Mouse (Mus musculus): ENCODE data around the gene Aldh1l1. TPM values are rescaled to one million over a fixed set of nuclear protein-coding genes. Genes with fewer than 3 reads are reported as not detected.

The Aldh1l1 gene
- total and polyA plus RNA-seq, 3 experiments: 0.11 to 0.13 TPM; not detected in 1

DNA sequence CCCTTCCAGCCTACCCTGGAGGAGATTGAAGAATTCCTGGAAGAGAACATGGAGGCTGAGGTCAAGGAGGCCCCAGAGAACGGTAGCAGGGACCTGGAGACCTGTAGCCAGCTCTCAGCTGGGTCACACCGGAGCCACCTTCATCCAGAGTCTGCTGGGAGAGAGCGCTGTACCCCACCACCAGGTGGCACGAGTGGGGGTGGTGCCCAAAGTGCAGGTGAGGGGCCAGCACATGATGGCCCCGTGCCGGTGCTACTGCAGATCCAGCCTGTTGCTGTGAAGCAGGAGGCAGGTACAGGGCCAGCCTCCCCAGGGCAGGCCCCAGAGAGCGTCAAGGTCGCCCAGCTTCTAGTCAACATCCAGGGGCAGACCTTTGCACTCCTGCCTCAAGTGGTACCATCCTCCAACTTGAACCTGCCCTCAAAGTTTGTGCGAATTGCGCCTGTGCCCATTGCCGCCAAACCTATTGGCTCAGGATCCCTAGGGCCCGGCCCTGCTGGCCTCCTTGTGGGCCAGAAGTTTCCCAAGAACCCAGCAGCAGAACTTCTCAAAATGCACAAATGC is 19.3 kb upstream of the Aldh1l1 start:
- in situ Hi-C loops (cut with MboI; ENCODE audit: low pct_ligation_motif_present, low pct_unique_long_range_greater_than_20kb, low sequenced_read_pairs): no loop called here
- TF ChIP-seq MAX (IDR thresholded peaks at IDR 0.05; ENCODE audit: low read length): no peak

GRCm38 (mm10) chr6:90468216-90468615 is 18.0 kb upstream of the Aldh1l1 start:
- Histone ChIP-seq H3K79me2 (replicated peaks; ENCODE audit: control insufficient read depth, extremely low read depth, insufficient read depth, poor library complexity, severe bottlenecking) (no peaks in the 10 kb centered on the region), H3K27me3 (replicated peaks) (peaks cover 84% of the 10 kb centered on the region), H3K36me3 (replicated peaks in 1 of 2; ENCODE audit: control insufficient read depth in 1 of 2, insufficient read depth in 1 of 2, low read length in 1 of 2) (no peaks in the 10 kb centered on the region), H3K27ac (ENCODE audit: insufficient read depth, low read depth) (no peak overlapping the region), H3K9me3 (replicated peaks; ENCODE audit: low read length) (no peaks in the 10 kb centered on the region), H3K9ac (ENCODE audit: insufficient read depth, low read depth) (no peak overlapping the region), H3K4me1 (ENCODE audit: control insufficient read depth in 1 of 2, insufficient read depth in 2 of 2) (no peaks in the 10 kb centered on the region), H3K4me3 (replicated peaks in 1 of 3; ENCODE audit: low read depth in 2 of 3, low read length in 2 of 3, poor library complexity in 1 of 3) (no peak overlapping the region), H3K4me2 (ENCODE audit: insufficient read depth, low read depth, poor library complexity, severe bottlenecking) (no peak overlapping the region)
- no peak for TF ChIP-seq ELF1 (IDR thresholded peaks at IDR 0.05; ENCODE audit: low read depth, low read length)
- TF ChIP-seq MAX (IDR thresholded peaks at IDR 0.05; ENCODE audit: low read length): no peak
- TF ChIP-seq JUND (conservative IDR thresholded peaks at IDR 0.05; ENCODE audit: low read depth, low read length): no peak
- no peak for TF ChIP-seq POLR2A (IDR thresholded peaks at IDR 0.05; ENCODE audit: low read depth, low read length)
- no peak for TF ChIP-seq JUN (IDR thresholded peaks at IDR 0.05; ENCODE audit: insufficient read depth, low read depth, low read length)
- no peak for TF ChIP-seq KAT2A (IDR thresholded peaks at IDR 0.05; ENCODE audit: insufficient replicate concordance, low read length)
- TF ChIP-seq E2F4 (IDR thresholded peaks at IDR 0.05; ENCODE audit: insufficient replicate concordance, low read depth, low read length): no peak
- TF ChIP-seq NRF1 (IDR thresholded peaks at IDR 0.05; ENCODE audit: low read depth, low read length): no peak
- no peak for TF ChIP-seq TCF12 (IDR thresholded peaks at IDR 0.05; ENCODE audit: low read depth, low read length)
- no peak for TF ChIP-seq CTCF (conservative IDR thresholded peaks at IDR 0.05 in 1 of 2, IDR thresholded peaks at IDR 0.05 in 1 of 2; ENCODE audit: low read depth in 2 of 2, low read length in 2 of 2)
- no peak for TF ChIP-seq MEF2A (IDR thresholded peaks at IDR 0.05; ENCODE audit: borderline replicate concordance, low read depth, low read length)
- no peak for DNase-seq (ENCODE audit: extremely low read depth)
- dilution Hi-C loops (cut with MboI; ENCODE audit: extremely low pct_ligation_motif_present, extremely low pct_unique_long_range_greater_than_20kb, low sequenced_read_pairs): no loop called here
- in situ Hi-C loops (cut with MboI; ENCODE audit: low pct_ligation_motif_present, low pct_unique_long_range_greater_than_20kb, low sequenced_read_pairs): no loop called here

More for the DNA sequence above, 19.3 kb upstream of the Aldh1l1 start:
- Histone ChIP-seq H3K27me3 (replicated peaks) (peaks cover 71% of the 10 kb centered on the region), H3K27ac (ENCODE audit: insufficient read depth, low read depth) (no peak overlapping the region), H3K4me3 (replicated peaks in 1 of 3; ENCODE audit: low read depth in 2 of 3, low read length in 2 of 3, poor library complexity in 1 of 3) (no peak overlapping the region), H3K79me2 (replicated peaks; ENCODE audit: control insufficient read depth, extremely low read depth, insufficient read depth, poor library complexity, severe bottlenecking) (no peaks in the 10 kb centered on the region), H3K9ac (ENCODE audit: insufficient read depth, low read depth) (no peak overlapping the region), H3K4me2 (ENCODE audit: insufficient read depth, low read depth, poor library complexity, severe bottlenecking) (no peak overlapping the region), H3K36me3 (replicated peaks in 1 of 2; ENCODE audit: control insufficient read depth in 1 of 2, insufficient read depth in 1 of 2, low read length in 1 of 2) (no peaks in the 10 kb centered on the region), H3K9me3 (replicated peaks; ENCODE audit: low read length) (peaks cover 6% of the 10 kb centered on the region), H3K4me1 (ENCODE audit: control insufficient read depth in 1 of 2, insufficient read depth in 2 of 2) (no peaks in the 10 kb centered on the region)
- dilution Hi-C loops (cut with MboI; ENCODE audit: extremely low pct_ligation_motif_present, extremely low pct_unique_long_range_greater_than_20kb, low sequenced_read_pairs): no loop called here
- no peak for DNase-seq (ENCODE audit: extremely low read depth)

GRCm38 (mm10) chr6:90469041-90469440 is 17.2 kb upstream of the Aldh1l1 start:
- H3K27me3 ChIP-seq (replicated peaks): peaks cover 91% of the 10 kb centered on the region
- H3K79me2 ChIP-seq (replicated peaks; ENCODE audit: control insufficient read depth, extremely low read depth, insufficient read depth, poor library complexity, severe bottlenecking): no peaks in the 10 kb centered on the region
- H3K9ac ChIP-seq (ENCODE audit: insufficient read depth, low read depth): no peak overlapping the region
- H3K36me3 ChIP-seq (replicated peaks in 1 of 2; ENCODE audit: control insufficient read depth in 1 of 2, insufficient read depth in 1 of 2, low read length in 1 of 2): no peaks in the 10 kb centered on the region
- TF ChIP-seq SIN3A (IDR thresholded peaks at IDR 0.05; ENCODE audit: low read length) (no peak), CTCF (conservative IDR thresholded peaks at IDR 0.05 in 1 of 2, IDR thresholded peaks at IDR 0.05 in 1 of 2; ENCODE audit: low read depth in 2 of 2, low read length in 2 of 2) (no peak), GABPA (IDR thresholded peaks at IDR 0.05; ENCODE audit: insufficient replicate concordance, low read depth, low read length) (no peak), USF2 (conservative IDR thresholded peaks at IDR 0.05; ENCODE audit: low read depth, low read length) (no peak), SMC3 (IDR thresholded peaks at IDR 0.05; ENCODE audit: low read depth, low read length) (no peak), NELFE (IDR thresholded peaks at IDR 0.05; ENCODE audit: low read depth, low read length) (no peak), TBP (conservative IDR thresholded peaks at IDR 0.05; ENCODE audit: low read depth, low read length) (no peak), POLR2A (IDR thresholded peaks at IDR 0.05; ENCODE audit: low read depth, low read length) (no peak)
- no peaks in the 10 kb centered on the region for H3K9me3 ChIP-seq (replicated peaks; ENCODE audit: low read length)
- H3K4me2 ChIP-seq (ENCODE audit: insufficient read depth, low read depth, poor library complexity, severe bottlenecking): no peak overlapping the region
- H3K27ac ChIP-seq (ENCODE audit: insufficient read depth, low read depth): no peak overlapping the region
- dilution Hi-C loops (cut with MboI; ENCODE audit: extremely low pct_ligation_motif_present, extremely low pct_unique_long_range_greater_than_20kb, low sequenced_read_pairs) (no loop called here), in situ Hi-C loops (cut with MboI; ENCODE audit: low pct_ligation_motif_present, low pct_unique_long_range_greater_than_20kb, low sequenced_read_pairs) (no loop called here)
- no peaks in the 10 kb centered on the region for H3K4me1 ChIP-seq (ENCODE audit: control insufficient read depth in 1 of 2, insufficient read depth in 2 of 2)
- no peak for DNase-seq (ENCODE audit: extremely low read depth)
- no peak overlapping the region for H3K4me3 ChIP-seq (replicated peaks in 1 of 3; ENCODE audit: low read depth in 2 of 3, low read length in 2 of 3, poor library complexity in 1 of 3)

All from CH12.LX (cell line).